Mouse (Mus musculus) CD4-positive helper T cell, adult 2 months (primary cell): ENCODE results near the gene H2-Aa.
"Not testable (repeated sequence)": the region's sequence is repeated elsewhere in the genome, so short reads cannot be mapped to it uniquely, and the experiment has no call there.

Source experiments
- DNase-seq: peaks from one replicate; pipeline ENCODE4 v3.0.0-alpha.2; 2012; ENCODE audit warnings: low read depth, missing footprints, low spot score

H2-Aa gene

DNA sequence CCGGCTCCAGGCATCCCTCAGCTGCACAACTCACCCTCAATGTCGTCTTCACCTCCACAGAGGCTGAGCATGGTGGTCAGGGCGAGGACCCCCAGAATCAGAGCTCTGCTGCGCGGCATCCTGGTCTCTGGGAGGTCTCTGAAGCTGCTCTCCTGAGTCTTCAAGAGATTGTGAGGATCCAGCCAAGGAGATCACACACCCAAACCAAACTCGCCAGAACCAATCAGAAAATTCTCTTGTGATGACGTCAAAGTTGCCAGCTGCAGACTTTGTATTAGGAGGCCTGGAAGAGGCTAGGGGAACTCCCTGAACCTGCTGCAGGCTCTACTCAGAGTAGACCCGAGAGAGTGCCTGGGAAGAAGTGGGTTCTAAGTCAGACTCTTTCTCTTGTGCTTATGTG is at the start of gene H2-Aa:
Gene H2-Aa (minus strand): TSS at position 176 of the 400 bp plus-strand sequence.
- DNase-seq, result peak; percentile 90

DNA sequence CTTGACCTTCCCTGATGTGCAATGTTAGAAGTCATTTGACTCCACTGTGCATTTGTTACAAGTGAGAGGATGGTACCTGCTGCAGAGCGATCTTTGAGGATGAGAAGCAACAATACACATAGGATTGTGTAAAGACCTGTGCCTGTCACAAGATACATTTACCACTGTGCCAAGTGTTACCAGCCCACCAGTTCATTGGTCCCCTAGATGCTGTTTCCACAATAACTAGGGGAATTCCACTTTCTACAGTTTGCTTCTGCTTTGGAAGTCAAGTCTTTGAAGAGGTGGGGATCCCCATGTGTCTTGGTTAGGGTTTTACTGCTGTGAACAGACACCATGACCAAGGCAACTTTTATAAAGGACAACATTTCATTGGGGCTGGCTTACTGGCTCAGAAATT is 43.6 kb upstream of the H2-Aa start:
- DNase-seq, result no peak

DNA sequence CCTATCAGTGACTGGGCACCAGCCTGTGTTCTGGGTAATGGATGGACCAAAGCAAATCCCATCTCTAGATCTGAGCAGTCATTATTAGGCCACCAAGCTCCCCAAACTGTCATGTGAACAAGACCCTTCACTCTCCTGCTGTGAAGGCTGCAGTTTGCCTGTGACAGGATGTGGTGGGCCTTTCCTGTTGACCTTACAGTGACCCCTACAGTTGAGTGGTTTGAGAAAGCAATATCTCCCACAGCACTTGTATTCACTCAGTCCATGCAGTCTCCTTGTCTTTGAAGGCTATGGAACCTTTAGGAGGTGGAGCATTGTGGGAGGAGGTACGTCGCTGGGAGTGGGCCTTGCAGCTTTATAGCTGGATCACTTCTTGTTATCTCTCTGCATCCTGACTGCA is 42.2 kb upstream of the H2-Aa start:
- peak; percentile 47 for DNase-seq

DNA sequence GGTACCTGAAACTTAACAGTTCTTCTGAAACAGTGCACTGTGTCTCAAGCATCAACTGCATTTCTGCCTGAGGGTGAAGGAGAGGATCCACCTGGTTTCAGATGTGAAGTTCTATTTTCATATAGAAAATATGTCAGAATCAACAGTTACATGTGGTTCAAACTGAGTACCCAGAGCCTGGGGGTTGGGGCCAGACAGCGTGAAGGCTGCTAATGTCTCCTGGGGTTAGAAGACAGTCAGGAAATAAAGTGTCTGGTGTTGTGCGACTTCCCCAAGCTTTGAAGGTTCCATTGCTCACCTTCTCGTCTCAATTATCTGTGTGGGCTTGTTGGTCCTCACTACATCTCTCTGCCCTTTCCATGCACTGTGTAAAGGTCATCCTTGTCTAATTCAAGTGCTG is 38.8 kb upstream of the H2-Aa start:
- no peak for DNase-seq

DNA sequence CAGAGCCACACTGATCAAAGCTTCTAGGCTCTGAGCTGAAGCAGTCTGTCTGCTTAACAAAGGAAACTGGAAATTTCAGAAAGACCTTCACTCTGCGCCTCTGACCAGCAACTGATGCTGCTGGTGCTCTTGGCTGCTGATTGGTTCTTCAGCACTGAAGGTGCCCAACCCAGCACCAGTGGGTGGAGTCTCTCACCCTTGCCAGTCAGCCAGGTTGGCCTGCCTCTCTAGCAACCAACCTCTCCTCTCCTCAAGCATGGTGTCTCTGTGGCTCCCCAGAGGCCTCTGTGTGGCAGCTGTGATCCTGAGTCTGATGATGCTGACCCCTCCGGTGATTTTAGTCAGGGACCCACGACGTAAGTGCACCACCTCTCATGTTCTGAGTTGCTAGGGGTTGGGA is 37.8 kb upstream of the H2-Aa start, which contains the start of gene H2-Eb2:
Gene H2-Eb2 (plus strand): TSS at position 230 of the 400 bp plus-strand sequence.
- DNase-seq, result no peak

DNA sequence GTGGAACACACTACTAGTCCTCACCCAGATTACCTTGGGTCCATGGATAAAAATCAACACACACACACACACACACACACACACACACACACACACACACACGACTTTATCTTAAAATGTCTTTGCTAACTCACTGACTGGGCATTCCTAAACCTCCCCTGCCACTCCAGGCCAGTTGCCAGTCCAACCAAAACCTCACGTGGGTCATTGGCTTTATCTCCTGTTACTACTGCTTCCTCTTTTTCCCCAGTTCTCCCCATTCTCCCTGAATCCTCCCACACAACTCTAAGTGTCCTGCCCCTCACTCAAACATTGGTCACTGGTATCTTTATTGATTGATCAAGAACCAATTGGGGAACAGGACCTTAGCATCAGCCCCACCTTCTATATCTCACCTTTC is 29.7 kb upstream of the H2-Aa start:
- DNase-seq, result no peak

DNA sequence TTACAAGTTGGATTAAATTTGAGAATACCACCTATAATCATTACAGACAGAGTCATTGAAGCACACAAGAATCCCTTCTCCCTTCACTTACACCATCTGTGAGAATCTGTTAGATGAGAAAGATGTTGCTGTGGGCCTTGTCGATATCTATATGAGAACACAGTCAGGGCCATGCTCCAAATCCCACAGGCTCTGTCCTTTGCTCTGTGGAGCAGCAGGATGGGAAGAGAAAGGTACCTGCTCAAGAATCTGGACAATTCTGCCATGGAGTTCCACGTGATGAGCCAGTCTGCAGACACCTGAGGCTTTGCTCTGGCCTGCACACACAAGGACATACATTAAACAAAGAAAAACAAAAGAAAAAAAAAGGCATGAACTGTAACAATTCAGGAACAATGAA is 29.1 kb upstream of the H2-Aa start:
- no peak for DNase-seq

DNA sequence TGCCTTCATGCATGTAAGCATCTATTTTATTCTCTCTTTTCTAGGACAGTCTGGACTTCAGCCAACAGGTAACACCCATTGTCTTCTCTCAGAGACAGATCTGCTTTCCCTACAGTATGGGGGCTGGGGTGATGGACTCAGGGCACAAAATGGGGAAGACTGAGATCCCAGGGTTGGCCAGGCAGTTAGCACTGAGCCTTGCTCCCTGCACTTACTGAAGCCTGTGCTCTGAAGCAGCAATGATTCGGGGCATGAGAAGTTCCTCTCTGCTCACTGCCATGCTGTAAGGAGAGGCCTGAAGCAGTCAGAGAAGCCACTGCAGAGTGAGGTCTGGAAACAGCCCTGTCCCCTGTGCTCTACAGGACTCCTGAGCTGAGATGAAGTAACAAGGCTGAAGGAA is 27.9 kb upstream of the H2-Aa start:
- DNase-seq, result no peak

DNA sequence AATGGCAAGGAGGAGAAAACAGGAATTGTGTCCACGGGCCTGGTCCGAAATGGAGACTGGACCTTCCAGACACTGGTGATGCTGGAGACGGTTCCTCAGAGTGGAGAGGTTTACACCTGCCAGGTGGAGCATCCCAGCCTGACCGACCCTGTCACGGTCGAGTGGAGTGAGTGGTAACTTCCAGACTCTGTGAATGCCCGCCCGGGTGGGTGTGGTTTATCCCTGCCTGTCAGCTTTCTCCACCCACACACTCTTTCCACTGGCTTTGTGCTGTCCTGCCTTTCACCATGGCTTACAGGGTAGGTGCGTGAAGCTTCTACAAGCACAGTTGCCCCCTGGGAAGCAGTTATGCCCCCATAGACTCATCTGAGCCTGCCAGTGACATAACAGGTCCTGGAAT is 26.7 kb upstream of the H2-Aa start:
- no peak for DNase-seq

DNA sequence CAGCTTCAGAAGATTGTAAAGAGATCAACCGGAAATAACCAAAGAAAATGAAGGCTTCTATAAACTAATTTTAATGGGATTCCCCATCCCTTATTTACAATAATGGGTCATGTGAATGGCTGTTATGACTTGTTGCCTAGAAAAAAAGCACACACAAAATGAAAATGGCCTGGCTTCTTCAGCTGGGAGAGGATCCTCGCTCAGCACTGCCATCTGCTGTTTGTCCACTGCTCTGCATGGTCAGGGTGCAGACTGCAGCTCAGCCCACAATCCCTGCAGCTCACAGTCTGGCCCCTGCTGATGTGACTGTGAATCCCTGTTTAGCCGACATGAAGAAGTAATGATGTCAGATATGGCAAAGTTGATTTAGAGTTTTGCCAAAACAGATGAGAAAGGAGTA is 25.8 kb upstream of the H2-Aa start:
- DNase-seq, result peak; percentile 77

DNA sequence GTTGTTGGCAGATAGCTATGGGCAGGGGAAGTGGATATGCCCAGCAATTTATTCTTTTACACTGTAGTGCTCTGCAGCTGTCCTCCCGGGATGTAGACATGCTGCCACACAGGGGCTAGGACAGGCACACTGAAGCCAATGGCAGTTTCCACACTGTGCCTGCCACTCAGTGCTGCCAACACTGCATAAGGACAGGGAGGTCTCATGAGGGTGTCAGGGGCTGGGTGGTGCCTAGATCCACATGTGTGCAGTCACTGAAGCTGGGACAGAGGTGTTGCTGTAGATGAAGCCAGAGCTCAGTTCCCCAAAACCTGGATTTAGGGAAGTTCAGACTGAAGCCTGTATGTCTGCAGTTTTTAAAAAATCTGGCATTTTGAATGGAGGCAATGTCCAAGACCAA is 24.6 kb upstream of the H2-Aa start:
- no peak for DNase-seq

DNA sequence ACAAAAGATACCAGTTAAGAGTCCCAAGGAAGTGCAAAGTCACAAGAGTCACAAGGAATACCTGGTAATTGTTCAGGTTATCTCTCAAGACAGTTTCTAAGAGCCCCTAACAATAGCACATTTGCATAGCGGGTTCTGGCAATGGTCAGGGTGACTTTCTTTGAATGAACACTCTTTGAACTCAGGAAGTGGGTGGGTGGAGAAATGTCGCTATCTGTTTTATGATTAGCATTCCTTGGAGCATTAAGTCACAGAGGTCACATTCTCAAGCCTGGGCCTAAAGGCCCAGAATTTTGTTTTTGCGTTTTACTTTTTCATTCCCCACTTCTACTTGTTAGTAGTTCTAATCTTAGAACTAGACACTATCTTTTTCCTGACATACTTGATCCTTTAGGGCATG is 22.9 kb upstream of the H2-Aa start:
- not testable (repeated sequence) for DNase-seq

DNA sequence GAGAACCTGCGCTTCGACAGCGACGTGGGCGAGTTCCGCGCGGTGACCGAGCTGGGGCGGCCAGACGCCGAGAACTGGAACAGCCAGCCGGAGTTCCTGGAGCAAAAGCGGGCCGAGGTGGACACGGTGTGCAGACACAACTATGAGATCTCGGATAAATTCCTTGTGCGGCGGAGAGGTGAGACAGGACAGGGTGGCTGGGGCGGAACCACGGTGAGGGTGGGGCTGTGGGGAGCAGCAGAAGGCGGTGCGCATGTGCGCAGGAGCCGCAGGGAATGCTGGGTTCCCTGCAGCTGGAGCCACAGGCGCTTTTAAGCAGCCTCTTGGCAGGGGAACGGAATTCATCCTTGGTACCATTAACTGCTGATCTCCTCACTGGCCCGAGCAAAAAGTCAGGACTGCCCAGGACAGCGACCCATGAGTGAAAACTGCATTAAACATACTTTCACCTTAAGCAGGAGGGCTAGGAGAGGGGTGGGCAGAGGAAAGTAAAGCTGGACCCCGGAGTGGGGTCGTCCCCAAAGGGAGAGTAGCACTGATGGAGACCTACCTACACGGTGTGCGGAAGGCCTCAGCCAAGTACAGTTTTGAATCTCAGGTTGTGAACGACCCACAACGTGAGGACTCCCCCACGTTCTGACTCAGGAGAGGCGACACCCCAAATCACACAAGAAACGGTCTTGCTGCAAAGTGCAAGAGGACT is 22.2 kb upstream of the H2-Aa start:
- DNase-seq, result peak; percentile 76

DNA sequence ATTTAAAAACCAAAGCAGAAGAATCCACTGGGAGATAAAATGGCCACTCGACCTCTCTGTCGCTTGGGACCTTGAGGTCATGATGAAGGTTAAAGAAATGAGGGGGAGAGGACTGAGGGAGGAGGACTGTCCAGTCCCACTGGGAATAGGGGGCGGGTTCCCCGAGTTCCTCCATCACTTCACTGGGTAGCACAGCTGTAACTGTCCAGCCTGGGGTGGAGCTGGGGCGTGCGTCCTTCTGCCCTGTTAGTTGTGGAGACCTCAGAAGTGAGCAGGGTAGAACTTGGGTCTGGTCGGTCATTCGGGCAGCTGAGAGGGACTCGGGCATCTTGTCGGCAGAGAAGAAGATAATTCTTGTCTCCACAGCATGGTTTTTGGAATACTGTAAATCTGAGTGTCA is 21.6 kb upstream of the H2-Aa start:
- DNase-seq, result no peak

DNA sequence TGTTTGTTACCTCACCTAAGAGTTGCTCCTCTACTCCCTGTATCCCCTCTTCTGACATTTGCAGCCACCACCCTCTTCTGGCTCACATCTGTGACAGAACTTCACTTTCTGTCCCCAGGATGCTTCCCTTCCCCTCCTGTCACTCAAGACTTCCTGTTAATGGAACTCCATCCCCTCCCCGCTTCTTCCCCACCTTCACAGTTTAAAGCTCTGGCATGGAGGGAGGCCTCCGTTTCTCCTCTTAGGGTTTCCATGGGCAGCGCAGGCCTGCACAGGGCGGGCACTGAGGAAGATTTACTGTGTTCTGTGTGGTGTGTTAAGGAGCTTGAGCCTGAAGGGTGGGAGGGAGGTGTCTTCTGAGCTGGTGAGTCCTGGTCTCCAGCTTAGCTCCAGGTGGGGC is 20.5 kb upstream of the H2-Aa start:
- DNase-seq, result no peak

DNA sequence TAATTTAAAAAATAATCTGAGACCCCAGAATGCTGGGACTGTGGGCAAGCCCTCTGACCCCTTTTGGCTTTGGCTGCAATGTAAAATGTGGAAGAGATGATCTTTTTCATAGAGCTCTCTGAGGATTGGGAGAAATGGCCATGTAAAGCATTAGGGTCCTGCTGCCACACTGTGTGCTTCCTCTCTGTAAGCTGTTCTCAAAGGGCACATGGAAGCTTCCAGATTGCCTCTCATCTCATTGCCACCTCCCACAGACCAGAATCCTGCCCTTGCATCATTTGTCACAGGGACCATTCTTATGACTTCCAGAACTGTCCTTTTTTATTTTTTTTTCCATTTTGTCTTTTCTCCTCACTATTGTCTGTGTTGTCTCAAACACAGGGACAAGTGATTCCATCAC is 19.6 kb upstream of the H2-Aa start:
- DNase-seq, result no peak

DNA sequence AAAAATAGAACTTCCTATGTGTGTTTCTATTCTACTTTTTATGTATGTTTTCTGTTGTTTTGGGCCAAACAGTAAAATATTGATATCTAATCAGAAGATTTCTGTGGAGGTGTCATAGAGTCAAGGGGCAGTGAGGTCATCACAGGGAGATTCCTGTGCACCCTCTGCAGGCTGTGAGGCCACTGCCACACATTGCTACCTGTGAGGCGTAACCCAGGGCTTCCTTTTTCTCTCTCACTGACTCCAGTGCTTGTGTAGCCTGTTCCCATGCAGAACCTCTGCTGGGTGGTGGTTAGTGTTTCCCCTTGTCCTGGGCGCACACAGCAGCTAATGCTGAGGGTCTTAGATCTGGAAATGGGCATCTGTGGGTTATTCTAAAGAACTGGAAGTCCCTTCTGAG is 18.8 kb upstream of the H2-Aa start:
- DNase-seq, result no peak

DNA sequence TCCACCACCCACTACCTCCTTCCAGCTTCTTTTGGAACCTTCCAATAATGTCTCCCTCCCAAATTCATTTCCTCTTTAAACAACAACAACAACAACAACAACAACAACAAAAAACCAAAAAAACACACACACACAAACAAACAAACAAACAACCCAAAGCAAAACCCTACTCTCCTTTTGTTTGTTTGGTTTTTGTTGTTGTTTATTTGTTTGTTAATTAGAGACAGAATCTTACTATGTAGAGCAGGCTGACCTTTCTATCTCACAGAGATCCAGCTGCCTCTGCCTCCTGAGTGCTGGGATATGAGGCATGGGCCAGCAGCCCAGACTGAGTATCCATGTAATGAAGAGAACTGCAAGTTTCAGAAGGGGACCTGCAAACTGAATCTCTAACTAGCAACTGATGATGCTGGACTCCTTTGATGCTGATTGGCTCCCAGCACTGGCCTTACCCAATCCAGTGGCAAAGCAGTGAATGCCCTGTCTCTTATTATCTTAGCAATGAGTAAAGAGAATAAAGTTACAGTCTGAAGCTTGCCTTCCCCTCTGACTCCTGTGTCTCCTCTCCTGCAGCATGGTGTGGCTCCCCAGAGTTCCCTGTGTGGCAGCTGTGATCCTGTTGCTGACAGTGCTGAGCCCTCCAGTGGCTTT is 17.9 kb upstream of the H2-Aa start, which contains the start of gene H2-Eb1:
Gene H2-Eb1 (plus strand): TSS at position 488 of the 651 bp plus-strand sequence.
- DNase-seq, result peak; percentile 88

DNA sequence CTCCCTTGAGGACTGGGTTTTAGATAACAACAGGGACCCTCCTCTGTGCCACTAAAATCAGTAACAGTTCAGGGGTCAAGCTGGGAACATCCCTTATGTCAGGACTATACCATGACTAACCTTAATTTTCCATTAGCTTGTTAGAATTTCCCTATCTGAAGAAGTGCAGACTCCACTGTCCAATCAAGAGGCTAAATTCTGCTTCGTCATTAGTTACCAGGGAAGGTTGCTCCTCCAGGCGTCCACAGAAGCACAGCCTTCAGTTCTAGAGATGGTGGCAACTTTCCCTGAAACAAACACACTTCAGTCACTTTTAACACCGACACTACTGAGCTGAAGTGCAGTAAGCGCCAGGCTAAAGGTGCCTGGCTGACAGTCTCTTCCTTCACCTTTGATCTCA is 17.1 kb upstream of the H2-Aa start:
- peak; percentile 83 for DNase-seq

DNA sequence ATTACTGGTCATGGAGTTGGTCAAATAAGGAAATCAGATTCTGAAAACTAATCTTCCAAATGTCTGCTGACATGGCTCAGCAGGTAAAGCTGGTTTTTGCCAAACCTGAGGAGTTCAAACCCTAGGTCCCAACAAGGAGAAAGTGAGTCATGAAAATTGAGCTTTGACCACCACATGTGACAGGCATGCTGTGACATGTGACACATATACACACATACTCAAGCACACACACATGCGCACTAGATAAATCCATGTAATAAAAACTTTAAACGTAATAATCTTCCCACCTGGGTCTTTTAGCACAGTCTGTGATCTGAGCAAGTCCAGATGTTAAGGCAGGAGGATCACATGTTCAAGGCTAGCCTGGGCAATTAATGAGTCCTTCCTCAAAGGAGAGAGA is 16.2 kb upstream of the H2-Aa start:
- no peak for DNase-seq

DNA sequence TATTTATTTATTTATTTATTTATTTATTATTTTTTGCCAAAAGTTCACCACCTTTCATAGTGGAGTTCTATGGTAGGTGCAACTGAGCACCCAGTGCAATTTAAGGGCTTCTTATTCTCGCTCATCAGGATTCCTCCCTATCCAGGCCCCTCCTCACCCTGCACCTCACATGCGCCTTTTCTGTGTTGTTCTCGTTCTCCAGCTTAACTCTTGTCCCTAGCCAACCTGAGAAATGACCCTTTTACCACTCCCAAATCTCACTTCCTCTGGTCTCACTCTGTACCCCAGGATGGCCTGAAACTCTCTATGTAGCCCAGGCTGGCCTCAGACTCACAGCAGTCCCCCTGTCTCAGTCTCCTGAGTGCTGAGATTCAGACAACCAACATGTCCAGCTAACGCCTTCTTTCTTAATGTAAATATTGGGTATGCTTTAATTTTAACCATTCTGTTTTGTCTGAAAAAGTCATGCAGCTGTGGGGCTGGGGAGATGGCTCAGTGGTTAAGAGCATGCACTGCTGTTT is 14.1 kb upstream of the H2-Aa start:
- DNase-seq, result no peak

DNA sequence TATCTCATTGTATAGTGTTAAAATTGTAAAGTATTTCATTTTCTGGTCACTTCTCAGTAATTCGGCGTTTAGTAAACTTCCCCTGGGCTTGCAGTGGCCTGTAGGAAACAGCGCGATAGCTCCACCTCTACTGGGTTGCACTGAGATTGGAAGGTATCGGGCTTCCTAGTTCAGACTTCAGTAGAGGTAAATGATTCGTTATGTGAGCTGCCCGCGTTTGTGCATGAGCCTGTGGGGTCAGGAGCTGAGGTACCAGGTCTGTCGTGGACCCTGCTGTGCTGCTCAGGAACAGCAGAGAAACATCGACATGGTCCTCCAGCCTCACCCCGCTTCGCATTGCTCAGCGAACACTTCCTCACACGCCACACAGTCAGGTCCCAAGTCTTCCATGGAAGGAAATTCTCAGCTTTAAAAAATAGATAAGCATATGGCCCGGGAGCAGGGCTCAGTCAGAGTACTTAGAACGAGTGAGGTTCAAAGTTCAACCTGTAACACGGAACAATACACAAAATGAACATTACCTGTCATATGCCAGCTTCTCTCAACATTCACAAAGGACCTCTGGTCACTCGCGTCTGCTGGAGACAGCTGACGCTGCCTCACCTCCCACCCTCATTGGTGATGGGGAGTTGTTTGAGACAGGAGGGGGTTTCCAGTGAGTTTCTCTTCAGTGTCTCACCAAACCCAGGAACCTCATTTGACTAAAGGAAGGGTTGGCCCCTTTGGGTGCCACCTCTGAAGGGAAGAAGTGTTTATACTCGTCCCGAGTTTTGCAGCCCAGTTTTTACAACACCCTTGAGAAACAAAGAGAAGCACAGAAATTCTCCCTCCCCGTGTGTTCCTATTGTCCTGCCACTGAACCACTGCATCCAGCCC is 13.3 kb upstream of the H2-Aa start:
- DNase-seq, result peak; percentile 40
